Mouse (Mus musculus) heart, embryonic 15.5 days (tissue): Measurements from ENCODE around the gene Bet1l. TPM values are rescaled to one million over a fixed set of nuclear protein-coding genes. Genes with fewer than 3 reads are reported as not detected.
A peak's percentile ranks its signal among the peaks of the same experiment; 100 is the strongest.

Experiments used
- ATAC-seq: fragments of 200-750 bp; cut with Nextera tagmentation; replicated peaks from 2 replicates; pipeline ENCODE4 v1.8.0; 2017; ENCODE audit warnings: low read depth, moderate TSS enrichment; ENCODE audit not compliant: insufficient number of reproducible peaks, insufficient read depth, low FRiP score
- H3K27ac ChIP-seq: fragments of 300-500 bp; sonication (generic); 2 replicates; pipeline ENCODE4 v1.5.1; 2015; ENCODE audit warnings: mild to moderate bottlenecking, inconsistent platforms
- H3K27me3 ChIP-seq: fragments of 300-500 bp; sonication (generic); 2 replicates; pipeline ENCODE4 v1.6.1; 2015; ENCODE audit warnings: inconsistent platforms
- H3K36me3 ChIP-seq: fragments of 300-500 bp; sonication (generic); 2 replicates; pipeline ENCODE4 v1.6.1; 2015; ENCODE audit warnings: mild to moderate bottlenecking, inconsistent platforms
- H3K4me1 ChIP-seq: fragments of 300-500 bp; sonication (generic); replicated peaks from 2 replicates; pipeline ENCODE4 v1.6.1; 2015; ENCODE audit warnings: inconsistent platforms
- H3K4me2 ChIP-seq: fragments of 300-500 bp; sonication (generic); 2 replicates; pipeline ENCODE4 v1.6.1; 2015; ENCODE audit warnings: inconsistent platforms, mild to moderate bottlenecking, moderate library complexity
- H3K4me3 ChIP-seq: fragments of 300-500 bp; sonication (generic); 2 replicates; pipeline ENCODE4 v1.5.1; 2015; ENCODE audit warnings: mild to moderate bottlenecking, inconsistent platforms
- H3K9ac ChIP-seq: fragments of 300-500 bp; sonication (generic); 2 replicates; pipeline ENCODE4 v1.6.1; 2015; ENCODE audit warnings: mild to moderate bottlenecking, inconsistent platforms
- H3K9me3 ChIP-seq: fragments of 300-500 bp; sonication (generic); replicated peaks from 2 replicates; pipeline ENCODE4 v1.6.1; 2016; ENCODE audit warnings: inconsistent platforms
- WGBS: fragments of 180-500 bp; shearing (Covaris S2); methylation state at CpG from one replicate; pipeline ENCODE4 v1.1.7; 2015; ENCODE audit warnings: mixed read lengths; 5-methylcytosine and 5-hydroxymethylcytosine counted together
- polyA plus RNA-seq: library from polyadenylated mRNA; unstranded; fragments of >200 nt; fragmentation: Nextera tagmentation; extraction: Ambion mirVana; gene quantifications from 2 replicates; pipeline ENCODE4 v1.2.1, GENCODE M21; 2015

Gene Bet1l
- polyA plus RNA-seq, 1 experiment from 2014 or later, result 30.2 TPM

- peak overlapping the region; percentile 95 for H3K27ac ChIP-seq
- peak overlapping the region; percentile 94 for H3K9ac ChIP-seq
- peak overlapping the region; percentile 98 for H3K4me3 ChIP-seq
- no peaks in the 10 kb centered on the region for H3K27me3 ChIP-seq
- peak; percentile 28 for ATAC-seq
- H3K4me2 ChIP-seq, result peak overlapping the region; percentile 87
- peaks cover 21% of the 10 kb centered on the region for H3K36me3 ChIP-seq
- H3K4me1 ChIP-seq, result peaks cover 25% of the 10 kb centered on the region
- under 1% methylated on average over 12 of the region's 12 CpGs for WGBS
- no peaks in the 10 kb centered on the region for H3K9me3 ChIP-seq
Measured at GRCm38 (mm10) chr7:140882469-140882803, 25.1 kb upstream of the Bet1l start.

DNA sequence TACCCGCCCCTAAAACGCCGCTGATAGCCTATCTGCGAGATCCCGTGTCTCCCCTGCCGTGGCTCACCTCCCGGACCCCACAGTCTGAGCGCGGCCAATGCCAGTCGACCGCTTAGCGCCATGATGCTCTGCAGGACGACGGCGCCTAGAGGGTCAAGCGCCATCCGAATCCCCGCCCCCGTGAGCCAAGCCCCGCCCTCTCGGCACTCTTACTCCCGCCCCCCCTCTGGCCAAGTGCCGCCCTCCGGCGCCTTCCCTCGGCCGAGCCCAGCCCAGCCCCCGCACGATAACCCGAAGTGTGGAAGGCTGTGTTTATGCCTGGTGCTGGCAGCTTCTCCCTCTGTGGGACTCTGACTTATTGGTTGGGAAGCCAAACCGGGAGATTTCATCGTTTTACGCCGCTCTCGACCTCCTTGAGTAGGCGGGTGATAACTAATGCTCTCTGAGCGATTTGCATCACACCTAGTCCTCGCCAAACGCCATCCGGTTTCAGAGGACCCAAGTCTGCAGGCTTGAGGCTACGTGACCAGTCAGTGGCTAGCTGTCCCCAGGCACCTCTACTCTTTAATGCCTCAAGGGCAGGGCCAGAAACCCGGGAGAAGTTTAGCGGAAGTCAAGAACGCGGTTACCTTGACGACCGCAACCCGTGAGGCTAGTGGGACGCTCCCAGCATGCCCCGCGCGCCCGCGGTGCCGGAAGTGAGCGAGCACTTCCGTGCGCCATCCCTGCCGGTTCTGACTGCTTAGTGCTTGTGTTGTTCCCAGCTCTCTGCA, 24.5 kb upstream of the Bet1l start, which contains the start of the genes Psmd13 and Sirt3:
Psmd13 (plus strand) TSS at position 273 of the 773 bp plus-strand sequence.
Sirt3 (minus strand) TSS at position 614 of the 773 bp plus-strand sequence.
- peak within 1 kb of the TSS; percentile 95 for H3K27ac ChIP-seq
- H3K4me1 ChIP-seq, result peaks cover 25% of the 10 kb centered on the region
- peaks cover 20% of the 10 kb centered on the region for H3K36me3 ChIP-seq
- under 1% methylated on average over 58 of the region's 59 CpGs for WGBS
- no peaks in the 10 kb centered on the region for H3K9me3 ChIP-seq
- H3K9ac ChIP-seq, result peak within 1 kb of the TSS; percentile 94
- H3K27me3 ChIP-seq, result no peaks in the 10 kb centered on the region
- H3K4me3 ChIP-seq, result peak within 1 kb of the TSS; percentile 98
- peak within 1 kb of the TSS; percentile 87 for H3K4me2 ChIP-seq
- peak; percentile 95 for ATAC-seq

GRCm38 (mm10) chr7:140880865-140881515, 23.6 kb upstream of the Bet1l start:
- no peaks in the 10 kb centered on the region for H3K27me3 ChIP-seq
- H3K4me1 ChIP-seq, result peaks cover 25% of the 10 kb centered on the region
- peak overlapping the region; percentile 94 for H3K9ac ChIP-seq
- peak overlapping the region; percentile 95 for H3K27ac ChIP-seq
- no peaks in the 10 kb centered on the region for H3K9me3 ChIP-seq
- peak overlapping the region; percentile 98 for H3K4me3 ChIP-seq
- 8% methylated on average over 8 of the region's 8 CpGs for WGBS
- peak overlapping the region; percentile 87 for H3K4me2 ChIP-seq
- ATAC-seq, result no peak
- H3K36me3 ChIP-seq, result peaks cover 20% of the 10 kb centered on the region

- H3K4me3 ChIP-seq, result peak overlapping the region; percentile 98
- peaks cover 25% of the 10 kb centered on the region for H3K4me1 ChIP-seq
- no peaks in the 10 kb centered on the region for H3K27me3 ChIP-seq
Measured at GRCm38 (mm10) chr7:140880419-140880818, 23.0 kb upstream of the Bet1l start.

GRCm38 (mm10) chr7:140879355-140879754, 22.0 kb upstream of the Bet1l start:
- Histone ChIP-seq H3K9ac (no peak overlapping the region), H3K4me1 (peaks cover 25% of the 10 kb centered on the region), H3K9me3 (no peaks in the 10 kb centered on the region), H3K4me2 (0 out of 2 replicates have a peak overlapping the region, but pooled peaks have one; percentile 10), H3K27ac (no peak overlapping the region), H3K36me3 (peaks cover 32% of the 10 kb centered on the region), H3K27me3 (no peaks in the 10 kb centered on the region), H3K4me3 (no peak overlapping the region)
- 72% methylated on average over 7 of the region's 7 CpGs for WGBS
- no peak for ATAC-seq

More at GRCm38 (mm10) chr7:140880419-140880818, 23.0 kb upstream of the Bet1l start:
- Histone ChIP-seq H3K36me3 (peaks cover 24% of the 10 kb centered on the region; the same call in 1 of the 2 replicates), H3K9ac (0 out of 2 replicates have a peak overlapping the region, but pooled peaks have one; percentile 37), H3K4me2 (peak overlapping the region; percentile 87), H3K27ac (peak overlapping the region; percentile 95; the same call in 1 of the 2 replicates), H3K9me3 (no peaks in the 10 kb centered on the region)
- WGBS, result 74% methylated on average over 3 of the region's 3 CpGs
- no peak for ATAC-seq

GRCm38 (mm10) chr7:140877364-140877763, 20.0 kb upstream of the Bet1l start:
- no peak overlapping the region for H3K4me3 ChIP-seq
- peaks cover 31% of the 10 kb centered on the region for H3K36me3 ChIP-seq
- ATAC-seq, result no peak

GRCm38 (mm10) chr7:140874224-140874623, 16.8 kb upstream of the Bet1l start:
- no peak for ATAC-seq
- H3K4me1 ChIP-seq, result peaks cover 3% of the 10 kb centered on the region; the same call in 1 of the 2 replicates
- no peak overlapping the region for H3K4me2 ChIP-seq
- no peak overlapping the region for H3K27ac ChIP-seq
- no peaks in the 10 kb centered on the region for H3K9me3 ChIP-seq
- WGBS, result 73% methylated on average over 4 of the region's 4 CpGs
- H3K27me3 ChIP-seq, result no peaks in the 10 kb centered on the region
- no peak overlapping the region for H3K4me3 ChIP-seq
- H3K36me3 ChIP-seq, result peaks cover 39% of the 10 kb centered on the region
- no peak overlapping the region for H3K9ac ChIP-seq

More at GRCm38 (mm10) chr7:140877364-140877763, 20.0 kb upstream of the Bet1l start:
- H3K9ac ChIP-seq, result no peak overlapping the region
- H3K4me2 ChIP-seq, result no peak overlapping the region
- H3K27me3 ChIP-seq, result no peaks in the 10 kb centered on the region
- H3K27ac ChIP-seq, result no peak overlapping the region
- peaks cover 16% of the 10 kb centered on the region for H3K4me1 ChIP-seq
- 79% methylated on average over 6 of the region's 6 CpGs for WGBS
- no peaks in the 10 kb centered on the region for H3K9me3 ChIP-seq

DNA sequence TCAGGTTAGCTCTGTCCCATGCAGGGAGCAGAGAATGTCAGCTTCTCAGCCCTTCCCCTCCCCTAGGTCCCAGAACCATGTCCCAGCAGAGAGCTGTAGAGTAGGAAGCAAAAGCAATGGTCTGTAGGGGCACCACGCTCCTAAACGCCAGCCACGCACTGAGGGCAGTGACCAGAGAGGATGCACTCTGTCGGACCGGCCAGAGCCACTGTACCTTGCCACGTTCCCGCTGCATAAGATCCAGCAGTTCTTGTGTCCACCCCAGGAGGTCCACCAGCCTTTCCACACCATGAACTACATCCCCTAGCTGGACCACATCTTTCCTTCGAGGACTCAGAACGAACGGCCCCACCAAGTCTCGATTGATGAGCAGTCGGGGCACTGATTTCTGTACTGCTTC, 7.4 kb upstream of the Bet1l start:
- no peaks in the 10 kb centered on the region for H3K9me3 ChIP-seq
- ATAC-seq, result no peak
- H3K4me1 ChIP-seq, result no peaks in the 10 kb centered on the region
- H3K27me3 ChIP-seq, result no peaks in the 10 kb centered on the region
- H3K36me3 ChIP-seq, result peaks cover 71% of the 10 kb centered on the region
- no peak overlapping the region for H3K4me2 ChIP-seq
- H3K9ac ChIP-seq, result no peak overlapping the region
- WGBS, result 89% methylated on average over 12 of the region's 12 CpGs
- no peak overlapping the region for H3K27ac ChIP-seq
- no peak overlapping the region for H3K4me3 ChIP-seq

GRCm38 (mm10) chr7:140860728-140861127, 3.4 kb upstream of the Bet1l start:
- no peak overlapping the region for H3K27ac ChIP-seq
- no peaks in the 10 kb centered on the region for H3K27me3 ChIP-seq
- no peak for ATAC-seq
- H3K4me2 ChIP-seq, result no peak overlapping the region
- WGBS, result 90% methylated on average over 5 of the region's 5 CpGs
- no peak overlapping the region for H3K9ac ChIP-seq
- H3K36me3 ChIP-seq, result peaks cover 62% of the 10 kb centered on the region
- no peaks in the 10 kb centered on the region for H3K9me3 ChIP-seq
- H3K4me3 ChIP-seq, result no peak overlapping the region
- H3K4me1 ChIP-seq, result peaks cover 20% of the 10 kb centered on the region

DNA sequence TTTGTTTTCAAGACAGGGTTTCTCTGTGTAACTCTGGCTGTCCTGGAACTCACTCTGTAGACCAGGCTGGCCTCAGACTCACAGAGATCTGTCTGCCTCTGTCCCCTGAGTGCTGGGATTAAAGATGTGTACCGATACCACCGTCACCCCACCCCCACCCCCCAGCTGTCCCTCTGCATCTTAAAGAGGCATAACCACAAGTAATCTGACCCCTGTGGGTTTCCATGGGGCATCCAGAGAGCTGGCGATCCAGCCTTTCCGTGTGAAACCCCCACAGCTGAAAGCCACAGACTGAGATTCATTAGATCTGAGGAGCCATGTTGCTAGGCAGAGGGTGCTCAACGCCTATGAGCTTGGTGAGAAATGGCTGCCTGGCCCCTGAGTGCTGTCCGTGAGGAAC, 2.6 kb upstream of the Bet1l start:
- no peak overlapping the region for H3K4me2 ChIP-seq
- H3K9me3 ChIP-seq, result no peaks in the 10 kb centered on the region
- H3K36me3 ChIP-seq, result peaks cover 58% of the 10 kb centered on the region
- ATAC-seq, result no peak
- peaks cover 27% of the 10 kb centered on the region for H3K4me1 ChIP-seq
- H3K27ac ChIP-seq, result no peak overlapping the region
- 75% methylated on average over 6 of the region's 6 CpGs for WGBS
- no peak overlapping the region for H3K9ac ChIP-seq
- H3K4me3 ChIP-seq, result no peak overlapping the region
- H3K27me3 ChIP-seq, result no peaks in the 10 kb centered on the region

- no peaks in the 10 kb centered on the region for H3K27me3 ChIP-seq
- peaks cover 32% of the 10 kb centered on the region for H3K4me1 ChIP-seq
- peak overlapping the region; percentile 95 for H3K4me2 ChIP-seq
- WGBS, result 90% methylated on average over 8 of the region's 8 CpGs
- H3K9me3 ChIP-seq, result no peaks in the 10 kb centered on the region
- no peak for ATAC-seq
- no peak overlapping the region for H3K27ac ChIP-seq
- peaks cover 55% of the 10 kb centered on the region for H3K36me3 ChIP-seq
- H3K4me3 ChIP-seq, result peak overlapping the region; percentile 97
- H3K9ac ChIP-seq, result peak overlapping the region; percentile 95; the same call in 1 of the 2 replicates
Measured at GRCm38 (mm10) chr7:140858746-140859145, 1.4 kb upstream of the Bet1l start.
